Mouse (Mus musculus): ENCODE results near the gene Gm5346. TPM values are rescaled to one million over a fixed set of nuclear protein-coding genes. Genes with fewer than 3 reads are reported as not detected.
"Not testable (repeated sequence)": the region's sequence is repeated elsewhere in the genome, so short reads cannot be mapped to it uniquely, and the experiment has no call there.

Gm5346 gene
- not detected in 2 replicates for polyA plus RNA-seq (2015; fragmentation: Nextera tagmentation; extraction: Ambion mirVana)

- Histone ChIP-seq H3K9me3 (ENCODE audit: low read length) (no peaks in the 10 kb centered on the region), H3K4me3 (ENCODE audit: low read length) (no peak within 1 kb of the TSS), H3K9ac (replicated peaks; ENCODE audit: low read length) (no peak within 1 kb of the TSS), H3K27ac (ENCODE audit: low read length) (no peak within 1 kb of the TSS), H3K4me1 (ENCODE audit: insufficient read depth, low read length) (no peaks in the 10 kb centered on the region), H3K27me3 (ENCODE audit: insufficient read depth, low read length) (no peaks in the 10 kb centered on the region), H3K4me2 (replicated peaks; ENCODE audit: low read depth, low read length) (no peak within 1 kb of the TSS), H3K36me3 (ENCODE audit: insufficient read depth, low read length) (no peaks in the 10 kb centered on the region)
- WGBS, result 89% methylated on average over 3 of the region's 3 CpGs
- ATAC-seq (ENCODE audit: low FRiP score, low TSS enrichment), result no peak
Measured at GRCm38 (mm10) chr8:43627176-43627575, at the start of gene Gm5346. Gene Gm5346, minus strand, starts transcription at chr8:43627276.

DNA sequence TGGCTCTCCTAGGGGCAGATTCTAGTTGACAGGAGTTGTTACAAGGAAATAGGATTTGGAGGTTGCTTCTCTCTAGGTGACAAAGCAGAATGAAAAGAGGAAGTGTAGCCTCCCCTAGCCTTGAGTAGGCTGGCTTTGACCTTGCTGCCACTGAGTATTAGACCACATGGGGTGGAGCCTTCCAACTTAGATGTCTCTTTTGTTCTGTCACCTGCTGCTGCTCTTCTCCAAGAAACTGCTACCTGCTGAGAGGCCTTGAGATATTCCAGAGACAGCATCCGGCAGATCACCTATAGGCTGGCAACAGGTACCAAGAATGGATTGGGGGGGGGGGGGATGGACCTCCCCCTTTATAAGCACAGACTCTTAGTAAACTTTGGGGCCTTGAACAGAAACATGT is 11.0 kb downstream of the Gm5346 start:
- Histone ChIP-seq H3K36me3 (ENCODE audit: insufficient read depth, low read length) (no peaks in the 10 kb centered on the region), H3K27ac (ENCODE audit: low read length) (no peak overlapping the region), H3K4me3 (ENCODE audit: low read length) (no peak overlapping the region), H3K9ac (replicated peaks; ENCODE audit: low read length) (no peak overlapping the region), H3K4me2 (replicated peaks; ENCODE audit: low read depth, low read length) (no peak overlapping the region), H3K27me3 (ENCODE audit: insufficient read depth, low read length) (no peaks in the 10 kb centered on the region), H3K9me3 (ENCODE audit: low read length) (no peaks in the 10 kb centered on the region), H3K4me1 (ENCODE audit: insufficient read depth, low read length) (no peaks in the 10 kb centered on the region)
- WGBS, result 95% methylated on average over 1 of the region's 1 CpGs
- ATAC-seq (ENCODE audit: low FRiP score, low TSS enrichment), result no peak

DNA sequence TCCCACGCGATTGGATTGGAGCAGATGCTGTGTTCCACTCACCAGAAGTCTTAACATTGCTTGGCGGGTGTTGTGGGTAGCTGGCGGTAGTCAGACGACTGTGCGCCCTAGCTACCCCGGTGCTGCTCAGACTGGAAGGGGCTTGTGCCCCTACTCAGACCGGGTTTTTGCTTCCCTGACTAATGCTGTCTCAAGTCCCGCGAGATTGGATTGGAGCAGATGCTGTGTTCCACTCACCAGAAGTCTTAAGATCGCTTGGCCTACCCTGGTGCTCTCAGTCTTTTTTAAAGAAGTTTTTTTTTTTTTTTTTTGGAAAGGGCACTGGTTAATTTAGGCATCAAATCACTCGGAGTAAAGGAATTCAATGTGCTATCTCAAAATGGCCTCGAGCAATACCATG is 23.4 kb downstream of the Gm5346 start:
- 84% methylated on average over 13 of the region's 13 CpGs for WGBS
- H3K9ac ChIP-seq (replicated peaks; ENCODE audit: low read length); H3K36me3 ChIP-seq (ENCODE audit: insufficient read depth, low read length); H3K9me3 ChIP-seq (ENCODE audit: low read length); H3K4me2 ChIP-seq (replicated peaks; ENCODE audit: low read depth, low read length); H3K4me1 ChIP-seq (ENCODE audit: insufficient read depth, low read length); H3K4me3 ChIP-seq (ENCODE audit: low read length); ATAC-seq (ENCODE audit: low FRiP score, low TSS enrichment); H3K27ac ChIP-seq (ENCODE audit: low read length); H3K27me3 ChIP-seq (ENCODE audit: insufficient read depth, low read length): not testable (repeated sequence)

DNA sequence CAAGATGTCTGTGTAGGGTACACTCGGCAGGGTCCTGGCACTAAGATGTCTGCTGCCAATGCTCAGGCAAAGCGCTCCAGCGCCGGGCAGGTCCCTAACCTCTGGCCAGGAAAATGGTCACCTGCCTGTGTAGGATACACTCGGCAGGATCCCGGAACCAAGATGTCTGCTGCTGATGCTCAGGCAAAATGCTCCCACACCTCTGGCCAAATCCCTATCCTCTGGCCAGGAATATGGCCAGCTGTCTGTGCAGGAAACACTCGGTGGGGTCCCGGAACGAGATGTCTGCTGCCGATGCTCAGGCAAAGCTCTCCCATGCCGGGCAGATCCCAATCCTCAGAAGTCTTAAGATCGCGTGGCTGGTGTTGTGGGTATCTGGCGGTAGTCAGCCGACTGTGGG is 23.9 kb downstream of the Gm5346 start:
- H3K4me3 ChIP-seq (ENCODE audit: low read length); H3K9me3 ChIP-seq (ENCODE audit: low read length); H3K9ac ChIP-seq (replicated peaks; ENCODE audit: low read length); H3K36me3 ChIP-seq (ENCODE audit: insufficient read depth, low read length); H3K27me3 ChIP-seq (ENCODE audit: insufficient read depth, low read length); H3K4me2 ChIP-seq (replicated peaks; ENCODE audit: low read depth, low read length); H3K4me1 ChIP-seq (ENCODE audit: insufficient read depth, low read length); H3K27ac ChIP-seq (ENCODE audit: low read length); ATAC-seq (ENCODE audit: low FRiP score, low TSS enrichment): not testable (repeated sequence)
- 93% methylated on average over 15 of the region's 15 CpGs for WGBS

- not testable (repeated sequence) for ATAC-seq (ENCODE audit: low FRiP score, low TSS enrichment); H3K4me2 ChIP-seq (replicated peaks; ENCODE audit: low read depth, low read length); H3K27ac ChIP-seq (ENCODE audit: low read length); H3K4me3 ChIP-seq (ENCODE audit: low read length); H3K9ac ChIP-seq (replicated peaks; ENCODE audit: low read length); H3K36me3 ChIP-seq (ENCODE audit: insufficient read depth, low read length); H3K27me3 ChIP-seq (ENCODE audit: insufficient read depth, low read length); H3K9me3 ChIP-seq (ENCODE audit: low read length); H3K4me1 ChIP-seq (ENCODE audit: insufficient read depth, low read length)
- 93% methylated on average over 2 of the region's 2 CpGs for WGBS
Measured at GRCm38 (mm10) chr8:43576607-43577006, 50.5 kb downstream of the Gm5346 start, which contains the start of gene Adam26a. Gene Adam26a, minus strand, starts transcription at chr8:43576707.

Other genes with a start within 250 kb of the Gm5346 start
- gene Adam26b, start 99.2 kb downstream of the Gm5346 start, polyA plus RNA-seq (2015; fragmentation: Nextera tagmentation; extraction: Ambion mirVana), result not detected in 2 replicates
- not detected in 2 replicates for gene Adam26a, start 50.6 kb downstream of the Gm5346 start, polyA plus RNA-seq (2015; fragmentation: Nextera tagmentation; extraction: Ambion mirVana)
- not detected in 2 replicates for gene Adam34, start 82.8 kb upstream of the Gm5346 start, polyA plus RNA-seq (2015; fragmentation: Nextera tagmentation; extraction: Ambion mirVana)